Mouse (Mus musculus) splenic B cell, adult 2 months (primary cell): ENCODE measurements at regions not wholly inside any gene's neighbourhood (a gene's known extent, or its start where the extent isn't known, plus 50 kb on each side); places are given as distances from the start of the nearest gene placed in this dataset.

Experiments
- DNase-seq: peaks from one replicate; pipeline ENCODE4 v3.0.0-alpha.2; 2011; ENCODE audit warnings: low read depth, low spot score
- H3K27me3 ChIP-seq: 2 replicates; pipeline ENCODE4 v1.6.1; 2012; ENCODE audit warnings: mild to moderate bottlenecking, low read length, moderate library complexity, mixed read lengths; ENCODE audit not compliant: control insufficient read depth, poor library complexity, insufficient read depth, severe bottlenecking
- H3K36me3 ChIP-seq: 2 replicates; pipeline ENCODE4 v1.6.1; 2012; ENCODE audit warnings: mild to moderate bottlenecking, low read length, moderate library complexity, mixed read lengths; ENCODE audit not compliant: control insufficient read depth, poor library complexity, insufficient read depth, severe bottlenecking

DNA sequence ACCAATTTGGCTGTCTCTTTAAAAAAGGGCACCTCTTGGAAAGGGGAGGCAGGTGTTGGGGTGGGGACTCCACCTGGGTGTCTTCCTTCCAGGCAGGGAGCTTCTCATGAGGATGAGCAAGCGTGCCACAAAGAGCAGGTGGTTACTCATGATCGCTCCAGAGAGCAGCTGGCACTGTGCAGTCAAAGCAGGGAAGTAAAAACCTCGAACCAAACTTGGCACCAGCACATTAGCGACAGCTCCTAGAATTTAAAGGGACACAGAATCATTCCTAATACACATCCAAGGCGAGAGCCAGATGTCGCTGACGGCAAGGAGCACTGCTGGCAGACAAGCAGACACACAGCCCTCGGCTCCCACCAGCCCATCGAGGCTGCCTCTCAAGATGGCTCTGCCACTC is 70.4 kb downstream of the Irx5 start:
- no peaks in the 10 kb centered on the region for H3K36me3 ChIP-seq

DNA sequence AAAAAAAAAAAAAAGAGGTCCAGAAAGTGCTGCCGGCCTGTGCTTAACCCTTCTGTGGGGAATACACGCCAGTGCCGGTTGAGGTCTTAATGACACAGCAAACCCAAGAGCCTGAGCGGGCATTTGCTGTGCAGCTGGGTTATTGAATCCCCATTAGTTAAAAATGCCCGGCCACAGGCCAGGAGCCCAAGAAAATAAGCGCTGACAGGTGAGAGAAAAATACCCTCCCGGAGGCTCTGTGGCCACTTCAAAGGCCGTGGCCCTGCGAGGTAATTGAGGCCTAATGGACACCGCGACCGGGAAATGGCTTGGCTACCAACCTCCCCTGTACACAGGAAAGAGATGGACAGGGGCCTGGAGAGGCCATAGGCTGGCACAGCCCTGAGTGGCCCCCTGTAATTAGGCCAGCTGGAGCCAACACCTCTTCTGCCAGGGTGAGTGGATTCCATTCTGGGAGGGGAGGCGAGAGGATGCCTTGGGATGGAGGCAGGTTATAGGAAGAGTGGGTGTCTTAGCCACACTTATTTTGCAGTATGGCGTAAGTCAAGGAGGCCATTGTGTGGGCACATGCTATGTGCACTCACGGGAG is 79.7 kb downstream of the Irx5 start:
- Histone ChIP-seq H3K36me3 (no peaks in the 10 kb centered on the region), H3K27me3 (no peaks in the 10 kb centered on the region)
- no peak for DNase-seq

More for the DNA sequence above, 70.4 kb downstream of the Irx5 start:
- H3K27me3 ChIP-seq = no peaks in the 10 kb centered on the region
- DNase-seq = no peak

- no peak for DNase-seq
- no peaks in the 10 kb centered on the region for H3K27me3 ChIP-seq
- H3K36me3 ChIP-seq = no peaks in the 10 kb centered on the region
These were observed 80.9 kb downstream of the Irx5 start for GRCm38 (mm10) chr8:92438294-92438693.

DNA sequence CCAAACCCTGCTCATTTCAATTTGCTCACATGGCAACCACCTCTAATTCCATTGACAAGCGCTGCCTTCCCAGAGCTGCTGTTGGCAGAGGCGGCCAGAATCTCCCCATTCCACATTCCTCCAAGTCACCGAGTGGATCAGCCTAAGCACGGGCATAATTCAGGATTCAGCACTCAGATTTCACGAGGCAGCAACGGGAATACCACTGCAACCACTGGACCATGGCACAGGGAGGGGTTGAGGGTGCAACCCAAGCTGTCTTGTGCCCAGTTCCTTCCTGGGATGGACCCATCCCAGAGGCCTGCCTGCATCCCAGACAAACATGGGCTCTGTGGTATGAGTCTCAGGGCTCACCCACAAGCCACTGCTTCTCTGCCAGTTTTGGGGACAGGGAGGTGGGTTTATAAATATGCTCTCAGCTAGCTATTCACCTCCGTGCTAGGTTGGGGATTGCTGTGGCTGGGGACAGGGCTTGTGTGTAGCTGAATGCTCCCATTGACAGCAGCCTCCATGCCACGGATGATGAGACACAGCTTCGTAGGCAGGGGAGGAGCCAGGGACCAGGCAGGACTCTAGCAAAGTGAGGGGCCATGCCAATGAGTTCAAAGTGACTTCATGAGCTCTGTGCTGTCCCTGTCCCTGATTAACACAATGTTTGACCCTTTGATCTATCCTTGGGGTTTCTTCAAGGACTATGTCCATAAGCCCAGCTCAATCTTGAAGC is 82.5 kb downstream of the Irx5 start:
- Histone ChIP-seq H3K27me3 (no peaks in the 10 kb centered on the region), H3K36me3 (no peaks in the 10 kb centered on the region)
- no peak for DNase-seq

- no peak for DNase-seq
These were observed 84.7 kb downstream of the Irx5 start for GRCm38 (mm10) chr8:92442086-92442485.

DNA sequence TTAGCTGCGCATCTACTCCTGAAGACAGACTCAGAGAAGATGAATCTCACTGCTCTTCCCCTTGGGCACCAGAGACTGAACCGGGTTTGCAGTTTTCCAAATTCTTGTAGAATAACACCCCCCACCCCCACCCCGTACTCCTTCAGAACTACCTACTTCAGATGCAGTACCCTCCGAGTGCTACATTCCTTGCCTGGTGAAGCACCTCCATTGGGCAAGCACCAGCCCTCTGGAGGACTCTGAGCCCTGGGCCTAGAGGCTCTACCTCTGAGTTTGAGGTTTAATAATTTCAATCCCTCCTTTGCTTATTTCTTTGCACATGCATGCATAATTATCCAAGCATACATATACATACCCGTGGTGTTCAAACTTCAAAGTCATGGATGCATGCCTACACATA is 101.9 kb downstream of the Irx5 start:
- H3K27me3 ChIP-seq = no peaks in the 10 kb centered on the region; the same call in 1 of the 2 replicates
- no peaks in the 10 kb centered on the region for H3K36me3 ChIP-seq
- no peak for DNase-seq

More at GRCm38 (mm10) chr8:92442086-92442485, 84.7 kb downstream of the Irx5 start:
- Histone ChIP-seq H3K36me3 (no peaks in the 10 kb centered on the region), H3K27me3 (no peaks in the 10 kb centered on the region)

DNA sequence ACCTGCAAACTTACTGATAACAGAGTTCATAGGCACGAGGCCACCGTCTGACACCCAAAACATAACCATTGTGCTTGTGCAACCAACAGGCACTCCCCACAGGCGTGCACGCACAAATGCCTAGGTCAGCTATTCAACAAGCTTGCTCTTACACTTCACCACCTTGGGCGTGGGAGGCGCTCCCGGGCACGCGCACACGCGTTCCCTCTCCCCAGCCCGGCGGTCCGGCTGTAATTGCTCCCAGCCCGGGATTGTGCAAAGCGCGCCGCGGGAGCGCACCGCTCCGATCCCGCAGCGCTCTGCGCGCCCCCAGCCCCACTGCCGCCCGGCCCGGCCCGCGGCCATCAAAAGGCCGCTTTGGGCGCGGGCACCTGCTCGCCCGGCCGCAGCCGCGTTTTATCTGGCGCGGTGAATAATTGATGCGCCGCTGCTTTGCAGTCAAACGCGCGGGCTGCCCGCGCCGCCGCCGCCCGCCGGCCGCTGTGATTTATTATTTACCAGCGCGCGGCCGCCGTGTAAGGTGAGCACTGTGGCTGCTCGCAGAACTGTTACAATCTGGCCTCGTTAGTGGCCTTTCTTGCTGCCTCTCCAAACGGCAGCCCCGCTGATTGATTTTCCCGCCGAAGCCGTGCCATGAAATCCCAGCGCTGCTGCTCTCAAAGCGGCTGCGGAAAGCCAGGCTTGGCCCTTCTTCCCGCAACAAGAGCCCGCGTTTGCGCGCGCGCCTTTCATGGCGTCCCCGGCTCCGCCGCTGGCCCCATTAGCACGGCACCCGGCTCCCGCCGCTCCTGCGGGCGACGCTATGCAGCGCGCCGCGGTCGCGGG is 102.9 kb downstream of the Irx5 start:
- no peak for DNase-seq
- Histone ChIP-seq H3K27me3 (no peaks in the 10 kb centered on the region; the same call in 1 of the 2 replicates), H3K36me3 (no peaks in the 10 kb centered on the region)

DNA sequence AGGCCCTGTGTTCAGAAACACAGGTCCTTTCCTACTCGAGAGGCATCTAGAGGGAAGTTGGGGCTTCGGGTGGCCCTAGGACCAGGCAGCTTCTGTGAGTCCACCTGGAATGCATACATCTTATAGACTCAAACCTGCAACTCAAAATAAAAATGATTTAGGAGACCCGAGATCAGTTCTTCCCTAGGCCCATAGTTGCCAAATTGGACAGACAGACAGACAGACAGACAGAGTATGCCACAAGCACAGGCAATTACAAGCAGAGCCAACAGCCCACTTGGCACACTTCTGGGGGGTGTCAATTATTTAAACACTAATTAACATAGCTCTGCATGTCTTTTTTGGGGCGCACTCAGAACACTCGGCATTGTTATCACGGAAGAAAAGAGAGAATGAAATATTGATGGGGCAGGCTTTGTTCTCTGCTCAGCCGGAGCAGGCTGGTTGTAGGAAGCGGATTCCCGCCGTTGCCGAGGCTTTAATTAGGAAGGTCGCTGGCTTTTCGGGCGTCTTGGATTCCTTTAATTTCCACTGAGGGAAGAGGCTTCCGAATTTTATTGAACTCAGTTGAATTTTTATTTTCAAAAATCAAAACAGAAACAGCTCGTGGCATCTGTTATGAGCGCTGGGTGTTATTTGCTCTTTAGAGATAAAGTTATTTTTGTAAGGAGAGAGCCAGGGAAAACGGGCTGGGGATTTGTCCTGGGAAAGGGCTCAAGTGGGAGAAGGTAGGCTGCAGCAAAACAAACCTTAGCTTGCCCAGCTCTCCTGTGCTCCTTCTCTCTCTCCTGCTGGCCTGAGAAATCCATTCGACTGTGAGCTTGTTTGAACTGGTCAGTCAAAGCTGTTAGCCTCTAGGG is 111.9 kb downstream of the Irx5 start:
- H3K36me3 ChIP-seq = no peaks in the 10 kb centered on the region
- no peaks in the 10 kb centered on the region for H3K27me3 ChIP-seq
- no peak for DNase-seq

DNA sequence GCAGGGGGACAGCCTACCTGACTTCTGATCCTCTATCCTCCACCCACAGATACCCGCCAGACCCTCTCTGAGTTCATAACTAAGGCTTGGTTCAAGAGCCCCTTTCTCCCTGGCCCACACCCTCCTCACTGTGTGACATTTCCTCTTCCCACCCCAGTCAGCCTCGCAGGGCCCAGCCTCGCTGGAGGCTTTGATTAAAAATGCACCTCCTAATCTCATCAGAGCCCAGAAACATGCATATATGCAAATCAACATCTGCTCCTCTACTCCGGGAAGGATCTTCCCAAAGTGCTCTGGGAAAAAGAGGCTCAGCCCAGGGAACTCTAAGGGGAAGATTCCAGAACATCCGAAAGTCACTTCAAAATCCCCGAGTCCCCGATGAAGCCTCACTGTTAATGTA is 114.8 kb downstream of the Irx5 start:
- DNase-seq = no peak
- no peaks in the 10 kb centered on the region for H3K36me3 ChIP-seq
- H3K27me3 ChIP-seq = no peaks in the 10 kb centered on the region

DNA sequence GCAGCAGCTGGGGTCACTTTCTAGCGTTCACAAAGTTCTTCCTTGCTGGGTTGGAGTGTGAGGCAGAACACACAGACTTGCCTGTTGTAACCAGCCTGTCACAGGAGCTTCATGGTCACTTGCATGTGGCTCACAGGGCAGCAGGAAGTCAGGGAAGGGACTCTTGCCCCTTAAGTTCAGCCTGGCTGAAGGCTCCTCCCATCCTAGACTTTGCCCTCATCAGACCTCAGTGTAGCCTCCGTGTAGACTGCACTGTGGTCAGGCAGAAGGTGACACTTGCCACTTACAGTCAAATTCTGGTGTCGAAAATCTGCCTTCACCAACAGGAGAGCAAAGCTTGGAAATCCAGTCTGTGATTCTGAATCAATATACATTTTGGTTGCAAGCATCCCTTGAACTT is 115.4 kb downstream of the Irx5 start:
- no peak for DNase-seq
- H3K36me3 ChIP-seq = no peaks in the 10 kb centered on the region

DNA sequence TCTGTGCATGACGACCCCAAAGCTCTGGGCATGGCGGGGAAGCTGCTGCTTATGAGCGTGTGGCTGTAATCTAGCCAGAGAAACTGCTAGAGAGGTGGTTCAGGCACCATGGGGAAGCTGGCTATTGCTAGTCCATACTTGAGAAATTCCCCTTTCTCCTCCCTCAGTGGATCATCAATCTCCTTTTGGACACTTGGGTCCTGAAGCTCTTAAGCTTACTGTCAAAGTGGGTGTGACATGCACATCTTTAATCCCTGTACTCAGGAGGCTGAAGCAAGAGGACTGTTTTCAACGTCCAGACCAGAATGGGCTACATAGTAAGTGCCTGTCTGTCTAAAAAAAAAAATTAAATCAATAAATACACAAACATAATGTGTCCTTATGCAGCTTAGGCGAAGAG is 125.0 kb downstream of the Irx5 start:
- DNase-seq = no peak
- no peaks in the 10 kb centered on the region for H3K27me3 ChIP-seq
- H3K36me3 ChIP-seq = no peaks in the 10 kb centered on the region

More for the DNA sequence above, 115.4 kb downstream of the Irx5 start:
- no peaks in the 10 kb centered on the region for H3K27me3 ChIP-seq

- DNase-seq = no peak
- H3K36me3 ChIP-seq = no peaks in the 10 kb centered on the region
- no peaks in the 10 kb centered on the region for H3K27me3 ChIP-seq
These were observed 125.8 kb downstream of the Irx5 start for GRCm38 (mm10) chr8:92483055-92483765.

GRCm38 (mm10) chr8:92488526-92489159 is 131.2 kb downstream of the Irx5 start:
- no peak for DNase-seq
- Histone ChIP-seq H3K27me3 (no peaks in the 10 kb centered on the region), H3K36me3 (no peaks in the 10 kb centered on the region)
